Mouse (Mus musculus) ES-E14 (cell line): Measurements from ENCODE around the gene Pias4. TPM values are rescaled to one million over a fixed set of nuclear protein-coding genes. Genes with fewer than 3 reads are reported as not detected.
"Not testable (repeated sequence)": the region's sequence is repeated elsewhere in the genome, so short reads cannot be mapped to it uniquely, and the experiment has no call there.

ENCODE experiments used
- DNase-seq: peaks from one replicate; pipeline ENCODE4 v3.0.0-alpha.2; 2013; ENCODE audit warnings: low read depth, low spot score
- H3K27ac ChIP-seq: 2 replicates; pipeline ENCODE4 v1.5.1; 2012; ENCODE audit warnings: low read depth, mild to moderate bottlenecking, low read length, moderate library complexity, mixed read lengths; ENCODE audit not compliant: poor library complexity, insufficient read depth, severe bottlenecking
- H3K36me3 ChIP-seq: 2 replicates; pipeline ENCODE4 v1.6.1; 2012; ENCODE audit warnings: mild to moderate bottlenecking, low read length, moderate library complexity, mixed read lengths; ENCODE audit not compliant: control insufficient read depth, poor library complexity, insufficient read depth, severe bottlenecking
- H3K4me1 ChIP-seq, 2 experiments: fragments of 150-350 bp in 1 of 2; sonication (generic) in 1 of 2; 2 replicates each; pipeline ENCODE4 v1.6.1; 2012; ENCODE audit warnings: low read length in 2 of 2, mild to moderate bottlenecking in 1 of 2, mixed read lengths in 1 of 2; ENCODE audit not compliant: control insufficient read depth in 2 of 2, insufficient read depth in 2 of 2, poor library complexity in 1 of 2
- H3K4me3 ChIP-seq, 2 experiments: fragments of 150-350 bp in 1 of 2; sonication (generic) in 1 of 2; 2 replicates each; pipeline ENCODE4 v1.5.1; 2012; ENCODE audit warnings: low read length in 2 of 2, low read depth in 1 of 2, mild to moderate bottlenecking in 1 of 2, mixed read lengths in 1 of 2; ENCODE audit not compliant: insufficient read depth in 1 of 2, poor library complexity in 1 of 2, severe bottlenecking in 1 of 2
- H3K9ac ChIP-seq: 2 replicates; pipeline ENCODE4 v1.6.1; 2012; ENCODE audit warnings: low read depth, mild to moderate bottlenecking, low read length, mixed read lengths; ENCODE audit not compliant: poor library complexity, insufficient read depth, severe bottlenecking
- H3K9me3 ChIP-seq: fragments of 150-350 bp; sonication (generic); 2 replicates; pipeline ENCODE4 v1.6.1; 2012; ENCODE audit warnings: low read depth, mild to moderate bottlenecking, low read length; ENCODE audit not compliant: control insufficient read depth, insufficient read depth
- CHD2 ChIP-seq: IDR thresholded peaks from 2 replicates; pipeline ENCODE4 v1.6.1; 2014; ENCODE audit warnings: mild to moderate bottlenecking, low read depth, low read length, inconsistent platforms
- HCFC1 ChIP-seq: IDR thresholded peaks from 2 replicates; pipeline ENCODE4 v1.6.1; 2012; ENCODE audit warnings: low read length, inconsistent platforms, borderline replicate concordance; ENCODE audit not compliant: insufficient read depth
- MAFK ChIP-seq: IDR thresholded peaks from 2 replicates; pipeline ENCODE4 v1.6.1; 2014; ENCODE audit warnings: mild to moderate bottlenecking, low read depth, low read length, inconsistent platforms; ENCODE audit not compliant: insufficient read depth
- ZC3H11A ChIP-seq: IDR thresholded peaks from 2 replicates; pipeline ENCODE4 v1.6.1; 2012; ENCODE audit warnings: low read depth, mild to moderate bottlenecking, inconsistent platforms, low read length, borderline replicate concordance
- ZNF384 ChIP-seq: IDR thresholded peaks from 2 replicates; pipeline ENCODE4 v1.6.1; 2012; ENCODE audit warnings: low read depth, low read length, inconsistent platforms
- in situ Hi-C, 2 experiments: fragments of 600-800 bp; cut with MboI; formaldehyde crosslinking; loops; one replicate each; pipeline ENCODE4 v1.15.1; 2025; ENCODE audit warnings: low sequenced_read_pairs in 2 of 2, inconsistent platforms in 1 of 2; ENCODE audit not compliant: unreplicated experiment in 2 of 2
- total RNA-seq: library from RNA; depleted of rRNA; stranded (reverse); fragments of 300-350 nt; gene quantifications from 2 replicates; pipeline ENCODE4 v1.2.3, GENCODE M21; 2012

The Pias4 gene
- total RNA-seq, 1 experiment, result 37.8 TPM

- Histone ChIP-seq H3K9me3 (no peaks in the 10 kb centered on the region), H3K4me1 (peaks cover 2 to 21% of the 10 kb centered on the region in 2 experiments; a peak in 3 of 4 replicates), H3K27ac (no peak overlapping the region), H3K4me3 (no peak overlapping the region), H3K36me3 (peaks cover 18% of the 10 kb centered on the region), H3K9ac (no peak overlapping the region)
- DNase-seq, result no peak
- TF ChIP-seq HCFC1 (no peak), ZNF384 (no peak), CHD2 (no peak), MAFK (no peak), ZC3H11A (no peak)
- in situ Hi-C loops, result no loop called here
Measured at GRCm38 (mm10) chr10:81187161-81187560, 19.4 kb upstream of the Pias4 start.

DNA sequence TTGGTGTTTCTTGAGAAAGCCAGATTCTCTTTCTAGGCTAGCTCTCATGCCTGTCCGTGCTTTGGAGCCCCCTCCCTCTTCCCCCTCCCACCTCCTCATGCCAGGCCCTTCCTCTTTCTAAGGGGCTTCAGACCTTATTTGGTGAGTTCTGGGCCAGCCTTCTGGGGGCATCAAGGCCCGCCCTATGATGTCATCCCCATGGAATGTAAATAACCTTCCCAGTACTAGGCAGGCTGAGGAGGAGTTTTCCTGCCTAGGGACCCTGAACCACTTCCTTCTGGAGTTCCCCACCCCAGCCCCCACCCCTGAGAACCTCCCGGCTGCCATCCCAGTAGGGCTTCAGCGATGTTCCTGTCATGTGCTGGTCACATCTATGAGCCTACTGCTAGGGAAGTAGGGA, 17.0 kb upstream of the Pias4 start:
- peaks cover 37% of the 10 kb centered on the region for H3K36me3 ChIP-seq
- TF ChIP-seq HCFC1 (no peak), CHD2 (no peak), MAFK (no peak), ZNF384 (no peak), ZC3H11A (no peak)
- in situ Hi-C loops, result no loop called here
- no peaks in the 10 kb centered on the region for H3K9me3 ChIP-seq
- H3K9ac ChIP-seq, result 0 out of 2 replicates have a peak overlapping the region, but pooled peaks have one; percentile 16
- H3K27ac ChIP-seq, result peak overlapping the region; percentile 48; the same call in 1 of the 2 replicates
- no peak overlapping the region for H3K4me3 ChIP-seq
- peaks cover 0 to 8% of the 10 kb centered on the region in 2 experiments; a peak in 2 of 4 replicates for H3K4me1 ChIP-seq
- DNase-seq, result no peak

DNA sequence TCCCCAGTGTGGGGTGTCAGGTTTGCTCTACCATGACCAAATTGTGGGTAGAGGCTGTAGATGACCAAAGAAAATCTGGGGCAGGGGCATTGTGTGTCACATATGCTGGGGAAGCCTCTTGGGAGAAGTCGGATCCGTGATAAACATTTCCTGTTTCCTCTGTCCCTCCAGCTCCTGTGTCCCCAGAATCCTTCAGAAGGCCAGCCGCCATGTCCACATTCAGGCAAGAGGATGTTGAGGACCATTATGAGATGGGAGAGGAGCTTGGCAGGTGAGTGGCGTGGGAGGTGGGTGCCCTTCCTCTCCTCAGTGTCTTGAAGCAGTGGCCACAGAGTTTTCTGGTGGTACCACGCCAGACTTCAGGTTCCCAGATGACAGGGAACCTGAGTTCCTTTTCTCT, 16.1 kb upstream of the Pias4 start, which contains the start of gene 4930442H23Rik:
Gene 4930442H23Rik, minus strand, starts transcription at position 45 of the 400 bp plus-strand sequence.
- Histone ChIP-seq H3K27ac (peak within 1 kb of the TSS; percentile 91), H3K9ac (peak within 1 kb of the TSS; percentile 96), H3K9me3 (no peaks in the 10 kb centered on the region), H3K4me1 (peaks cover 0 to 13% of the 10 kb centered on the region in 2 experiments; a peak in 2 of 4 replicates), H3K4me3 (peak within 1 kb of the TSS; percentile 58 to 85), H3K36me3 (peaks cover 47% of the 10 kb centered on the region)
- DNase-seq, result no peak
- TF ChIP-seq MAFK (no peak), ZNF384 (no peak), CHD2 (no peak), HCFC1 (no peak)
- in situ Hi-C loops, result no loop called here

DNA sequence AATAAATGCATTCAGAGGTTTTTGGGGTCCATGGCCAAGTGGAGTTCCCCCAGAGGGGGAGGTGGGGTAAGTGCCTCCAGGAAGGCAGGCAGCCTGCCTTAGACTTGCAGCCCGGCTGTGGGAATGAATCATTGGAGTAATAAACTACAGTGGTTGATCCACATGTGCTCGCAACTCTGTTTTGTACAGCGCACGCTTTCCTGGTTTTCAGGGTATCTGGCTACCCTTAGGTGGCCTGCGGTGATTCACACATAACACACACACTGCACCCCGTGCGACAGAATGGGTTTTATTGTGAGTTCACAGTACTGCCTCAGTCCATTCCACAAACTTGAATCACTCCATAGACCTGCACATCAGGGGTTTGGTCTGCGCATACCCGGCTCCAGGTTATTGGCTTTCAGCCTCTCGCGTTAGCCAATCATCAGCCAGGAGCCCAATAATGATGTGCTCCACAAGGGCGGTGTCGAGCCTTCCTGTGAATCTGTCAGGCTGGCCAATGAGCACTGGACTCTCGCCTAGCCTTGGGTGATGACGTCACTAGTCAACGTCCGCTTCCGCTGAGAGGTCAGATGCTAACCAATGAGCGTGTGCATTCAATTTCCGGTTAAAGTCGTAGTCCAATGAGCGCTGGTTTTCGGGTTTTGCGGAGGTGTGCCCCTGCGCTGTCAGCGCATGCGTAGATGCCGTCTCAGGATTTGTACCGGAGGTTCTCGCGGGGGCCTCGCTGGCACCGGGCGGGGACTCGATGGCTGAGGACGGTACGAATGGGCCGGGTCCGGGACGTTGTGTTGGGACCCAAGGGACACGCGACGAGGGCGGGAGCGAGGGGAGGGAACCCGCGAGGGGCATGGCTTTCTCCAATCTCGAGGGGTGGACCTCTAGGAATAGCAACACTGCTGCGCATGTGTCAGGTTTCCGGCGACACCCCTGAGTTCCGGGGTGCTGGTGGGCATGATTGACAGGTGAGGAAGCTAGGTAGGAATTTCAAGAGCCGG, 14.9 kb upstream of the Pias4 start, which contains the start of gene Dapk3:
Gene Dapk3, plus strand, starts transcription at position 670 of the 998 bp plus-strand sequence.
- Histone ChIP-seq H3K27ac (peak within 1 kb of the TSS; percentile 91), H3K36me3 (peaks cover 59% of the 10 kb centered on the region), H3K9ac (peak within 1 kb of the TSS; percentile 96), H3K4me1 (peaks cover 0 to 13% of the 10 kb centered on the region in 2 experiments; a peak in 3 of 4 replicates), H3K4me3 (peak within 1 kb of the TSS; percentile 58 to 85), H3K9me3 (no peaks in the 10 kb centered on the region)
- TF ChIP-seq CHD2 (peak; percentile 85), HCFC1 (peak; percentile 59; the same call in 1 of the 2 replicates), ZC3H11A (no peak), MAFK (no peak), ZNF384 (no peak)
- peak; percentile 99 for DNase-seq
- in situ Hi-C loops, result no loop called here

DNA sequence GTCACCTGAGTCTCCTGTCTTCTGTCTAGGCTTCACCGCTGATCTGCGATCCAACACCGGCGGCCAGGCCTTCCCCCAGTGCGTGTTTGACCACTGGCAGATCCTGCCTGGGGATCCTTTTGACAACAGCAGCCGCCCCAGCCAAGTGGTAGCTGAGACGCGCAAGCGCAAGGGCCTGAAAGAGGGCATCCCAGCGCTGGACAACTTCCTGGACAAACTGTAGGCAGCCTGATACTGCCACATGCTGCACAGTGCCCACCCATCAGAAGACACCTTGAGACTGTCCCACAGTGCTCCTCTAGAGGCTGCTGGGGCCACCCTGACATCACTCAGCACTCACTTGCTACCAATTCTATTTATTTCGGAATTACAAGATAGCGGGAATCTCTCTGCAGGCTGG, 14.1 kb upstream of the Pias4 start:
- H3K27ac ChIP-seq, result peak overlapping the region; percentile 35; the same call in 1 of the 2 replicates
- H3K9ac ChIP-seq, H3K4me3 ChIP-seq, in situ Hi-C loops, H3K9me3 ChIP-seq, DNase-seq: not testable (repeated sequence)
- peaks cover 0 to 13% of the 10 kb centered on the region in 2 experiments; a peak in 3 of 4 replicates for H3K4me1 ChIP-seq
- peaks cover 62% of the 10 kb centered on the region for H3K36me3 ChIP-seq
